Comparison of ENCODE assay signal across 8 mouse cellular contexts in the genomic region with DNA sequence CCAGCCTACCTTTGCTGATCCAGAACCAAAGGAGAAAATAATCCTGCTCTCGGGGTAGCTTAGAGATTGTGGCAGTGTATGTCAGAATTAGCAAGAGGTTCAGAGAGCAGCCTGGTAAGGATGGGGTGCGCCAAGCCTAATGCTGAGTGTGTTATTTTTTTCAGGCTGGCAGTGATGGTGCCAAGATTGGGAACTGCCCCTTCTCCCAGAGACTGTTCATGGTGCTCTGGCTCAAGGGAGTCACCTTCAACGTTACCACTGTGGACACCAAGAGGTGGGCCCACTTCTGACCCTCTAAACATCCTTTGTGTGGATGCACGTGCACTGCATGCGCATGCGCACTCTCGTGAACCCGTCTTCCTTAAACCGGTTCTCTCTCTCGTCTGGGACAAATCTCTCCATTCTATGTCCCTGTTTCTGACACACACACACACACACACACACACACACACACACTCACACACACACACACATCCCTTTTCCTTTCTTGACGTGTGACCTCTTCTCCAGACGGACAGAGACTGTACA. TPM values are rescaled to one million over a fixed set of nuclear protein-coding genes. Genes with fewer than 3 reads are reported as not detected.
A peak's percentile ranks its signal among the peaks of the same experiment; 100 is the strongest.
DNase-seq lines count a peak whose midpoint lies in the region; ATAC-seq lines count a peak whose summit lies in the region.

No protein-coding gene starts in this region.

- H3K9me3 ChIP-seq in heart, embryonic 10.5 days, result no peaks in the 10 kb centered on the region
- H3K9me3 ChIP-seq in heart, embryonic 16.5 days (replicated peaks; ENCODE audit: control insufficient read depth, low read length), result no peaks in the 10 kb centered on the region

- 69% methylated on average over 12 of the region's 12 CpGs for WGBS in heart, embryonic 10.5 days
- 57% methylated on average over 12 of the region's 12 CpGs for WGBS in heart, embryonic 16.5 days
- 79% methylated on average over 7 of the region's 12 CpGs for WGBS in macrophage (ENCODE audit: missing documents)

- peak overlapping the region; percentile 80 for H3K4me3 ChIP-seq in heart, embryonic 10.5 days
- H3K4me3 ChIP-seq in heart, embryonic 16.5 days (ENCODE audit: low read length), result peak overlapping the region; percentile 88
- peak overlapping the region; percentile 94 for H3K4me3 ChIP-seq in macrophage (ENCODE audit: inconsistent target)

- H3K4me2 ChIP-seq in heart, embryonic 16.5 days (ENCODE audit: low read depth, low read length), result peak overlapping the region; percentile 85

- H3K27ac ChIP-seq in heart, embryonic 10.5 days, result peak overlapping the region; percentile 98
- peak overlapping the region; percentile 98 for H3K27ac ChIP-seq in heart, embryonic 16.5 days (ENCODE audit: low read length)
- peak overlapping the region; percentile 98 for H3K27ac ChIP-seq in macrophage

- intact Hi-C loops in heart, postnatal 10 days (cut with DNase I), result no loop called here

- H3K9ac ChIP-seq in heart, embryonic 16.5 days (ENCODE audit: low read length), result peak overlapping the region; percentile 89

- H3K27me3 ChIP-seq in heart, embryonic 10.5 days (ENCODE audit: insufficient read depth, poor library complexity, severe bottlenecking), result no peaks in the 10 kb centered on the region
- H3K27me3 ChIP-seq in heart, embryonic 16.5 days (ENCODE audit: control insufficient read depth, insufficient read depth, low read length), result no peaks in the 10 kb centered on the region

- DNase-seq in heart, embryonic 10.5 days (ENCODE audit: low spot score), result no peak
- no peak for DNase-seq in heart, postnatal 10 days
- DNase-seq in ES-CJ7 (ENCODE audit: low read depth, low spot score), result peak; percentile 42
- no peak for DNase-seq in ovary, postnatal 10 days (ENCODE audit: low spot score)
- no peak for DNase-seq in retina, embryonic 14.5 days (ENCODE audit: low spot score)
- no peak for DNase-seq in thymus, postnatal 14 days

- peaks cover 53% of the 10 kb centered on the region for H3K36me3 ChIP-seq in heart, embryonic 10.5 days
- H3K36me3 ChIP-seq in heart, embryonic 16.5 days (ENCODE audit: control insufficient read depth, insufficient read depth), result peaks cover 43% of the 10 kb centered on the region
- peaks cover 45% of the 10 kb centered on the region for H3K36me3 ChIP-seq in macrophage (ENCODE audit: inconsistent target)

- H3K4me1 ChIP-seq in heart, embryonic 10.5 days, result peaks cover 51% of the 10 kb centered on the region
- peaks cover 33% of the 10 kb centered on the region for H3K4me1 ChIP-seq in heart, embryonic 16.5 days (ENCODE audit: control insufficient read depth, insufficient read depth, low read length)

- peaks cover 61% of the 10 kb centered on the region for H3K79me2 ChIP-seq in macrophage (ENCODE audit: inconsistent target)

- no peak for ATAC-seq in heart, embryonic 16.5 days (replicated peaks; ENCODE audit: extremely low read depth, insufficient read depth, low FRiP score)

RNA-seq across cellular contexts. Expression of a gene that starts 2.6 kb away (rescaled TPM):
- polyA plus RNA-seq in heart, embryonic 10.5 days (2016; fragmentation: Nextera tagmentation; extraction: Ambion mirVana), result 374 and 380 TPM in 2 replicates
- total RNA-seq in heart, postnatal 10 days (2021), result 100 to 1,000 TPM; 115 to 118 TPM
- 349 and 372 TPM in 2 replicates for polyA plus RNA-seq in heart, embryonic 16.5 days (2015; fragmentation: Nextera tagmentation; extraction: Ambion mirVana)
- total RNA-seq in macrophage (2018; cell fraction: chromatin; rRNA removed), result 10 to 100 TPM; 16.4 to 97.6 (median 62.9) TPM
- total RNA-seq in macrophage (2018; cell fraction: cytosol; rRNA removed), result 100 to 1,000 TPM; 271 to 390 (median 328) TPM
- total RNA-seq in macrophage (2018; cell fraction: nucleus; rRNA removed), result 100 to 1,000 TPM in 14 of 26 experiments, 10 to 100 TPM in 12; 34.4 to 199 (median 109) TPM
- polyA plus RNA-seq in macrophage (2018), result 359 to 667 TPM (median 372 TPM) in 3 replicates

RNA-seq across cellular contexts. Expression of a gene that starts 5.8 kb away (rescaled TPM):
- 3.9 and 5.4 TPM in 2 replicates for polyA plus RNA-seq in heart, embryonic 10.5 days (2016; fragmentation: Nextera tagmentation; extraction: Ambion mirVana)
- total RNA-seq in heart, postnatal 10 days (2021), result 1 to 10 TPM; 2.0 TPM
- 3.5 and 3.7 TPM in 2 replicates for polyA plus RNA-seq in heart, embryonic 16.5 days (2015; fragmentation: Nextera tagmentation; extraction: Ambion mirVana)
- 10 to 100 TPM in 10 of 26 experiments, 1 to 10 TPM in 16; 3.4 to 16.1 (median 8.3) TPM for total RNA-seq in macrophage (2018; cell fraction: chromatin; rRNA removed)
- 1 to 10 TPM in 6 of 26 experiments, under 1 TPM in 20; 0.12 to 1.8 (median 0.55) TPM for total RNA-seq in macrophage (2018; cell fraction: cytosol; rRNA removed)
- 10 to 100 TPM in 2 of 26 experiments, 1 to 10 TPM in 24; 1.8 to 21.5 (median 5.8) TPM for total RNA-seq in macrophage (2018; cell fraction: nucleus; rRNA removed)
- polyA plus RNA-seq in macrophage (2018), result 0.48 to 0.51 TPM (median 0.50 TPM) in 3 replicates

RNA-seq across cellular contexts. Expression of a gene that starts 6.5 kb away (rescaled TPM):
- polyA plus RNA-seq in heart, embryonic 10.5 days (2016; fragmentation: Nextera tagmentation; extraction: Ambion mirVana), result 192 and 290 TPM in 2 replicates
- 10 to 100 TPM; 84.5 to 86.1 TPM for total RNA-seq in heart, postnatal 10 days (2021)
- polyA plus RNA-seq in heart, embryonic 16.5 days (2015; fragmentation: Nextera tagmentation; extraction: Ambion mirVana), result 171 and 193 TPM in 2 replicates
- 10 to 100 TPM in 2 of 26 experiments, 1 to 10 TPM in 22, under 1 TPM in 1, not detected in 1; 0.85 to 15.2 (median 3.4) TPM for total RNA-seq in macrophage (2018; cell fraction: chromatin; rRNA removed)
- total RNA-seq in macrophage (2018; cell fraction: cytosol; rRNA removed), result 1 to 10 TPM; 1.4 to 6.7 (median 3.3) TPM
- 10 to 100 TPM in 1 of 26 experiments, 1 to 10 TPM in 22, under 1 TPM in 2, not detected in 1; 0.68 to 12.2 (median 2.8) TPM for total RNA-seq in macrophage (2018; cell fraction: nucleus; rRNA removed)
- polyA plus RNA-seq in macrophage (2018), result 3.3 to 9.6 TPM (median 4.8 TPM) in 3 replicates

RNA-seq across cellular contexts. Expression of a gene that starts 12.9 kb away (rescaled TPM):
- polyA plus RNA-seq in heart, embryonic 10.5 days (2016; fragmentation: Nextera tagmentation; extraction: Ambion mirVana), result not detected in 2 replicates
- total RNA-seq in heart, postnatal 10 days (2021), result not detected
- 0.17 TPM in 1 of 2 replicates, not detected in the other for polyA plus RNA-seq in heart, embryonic 16.5 days (2015; fragmentation: Nextera tagmentation; extraction: Ambion mirVana)
- not detected for total RNA-seq in macrophage (2018; cell fraction: chromatin; rRNA removed)
- not detected for total RNA-seq in macrophage (2018; cell fraction: cytosol; rRNA removed)
- total RNA-seq in macrophage (2018; cell fraction: nucleus; rRNA removed), result 1 to 10 TPM in 1 of 26 experiments, not detected in 25; 1.6 TPM
- not detected in 3 replicates for polyA plus RNA-seq in macrophage (2018)

RNA-seq across cellular contexts. Expression of a gene that starts 13.6 kb away (rescaled TPM):
- polyA plus RNA-seq in heart, embryonic 10.5 days (2016; fragmentation: Nextera tagmentation; extraction: Ambion mirVana), result 0.63 and 1.0 TPM in 2 replicates
- under 1 TPM; 0.55 to 0.77 TPM for total RNA-seq in heart, postnatal 10 days (2021)
- 0.16 and 0.54 TPM in 2 replicates for polyA plus RNA-seq in heart, embryonic 16.5 days (2015; fragmentation: Nextera tagmentation; extraction: Ambion mirVana)
- not detected for total RNA-seq in macrophage (2018; cell fraction: chromatin; rRNA removed)
- under 1 TPM in 2 of 26 experiments, not detected in 24; 0.09 to 0.14 TPM for total RNA-seq in macrophage (2018; cell fraction: cytosol; rRNA removed)
- total RNA-seq in macrophage (2018; cell fraction: nucleus; rRNA removed), result under 1 TPM in 1 of 26 experiments, not detected in 25; 0.56 TPM
- 0.17 TPM in 1 of 3 replicates, not detected in the others for polyA plus RNA-seq in macrophage (2018)

Comparison
In these comparisons a context has a peak if more than half of its experiments do, and no peak if none do; other contexts are left out.
1. RNA of a gene that starts 6.5 kb away (polyA plus RNA-seq): 192 to 290 TPM in heart, embryonic 10.5 days and 171 to 193 TPM in heart, embryonic 16.5 days; 3.3 to 9.6 TPM in macrophage; every median in the first group is over 10 times any median in the second.
2. Peak in every context shown above with its lines, with median percentiles within 50 percentile points of each other: H3K27ac ChIP-seq and H3K4me3 ChIP-seq.